Mouse (Mus musculus): Measurements from ENCODE around the gene Ptms.

Gene Ptms

DNA sequence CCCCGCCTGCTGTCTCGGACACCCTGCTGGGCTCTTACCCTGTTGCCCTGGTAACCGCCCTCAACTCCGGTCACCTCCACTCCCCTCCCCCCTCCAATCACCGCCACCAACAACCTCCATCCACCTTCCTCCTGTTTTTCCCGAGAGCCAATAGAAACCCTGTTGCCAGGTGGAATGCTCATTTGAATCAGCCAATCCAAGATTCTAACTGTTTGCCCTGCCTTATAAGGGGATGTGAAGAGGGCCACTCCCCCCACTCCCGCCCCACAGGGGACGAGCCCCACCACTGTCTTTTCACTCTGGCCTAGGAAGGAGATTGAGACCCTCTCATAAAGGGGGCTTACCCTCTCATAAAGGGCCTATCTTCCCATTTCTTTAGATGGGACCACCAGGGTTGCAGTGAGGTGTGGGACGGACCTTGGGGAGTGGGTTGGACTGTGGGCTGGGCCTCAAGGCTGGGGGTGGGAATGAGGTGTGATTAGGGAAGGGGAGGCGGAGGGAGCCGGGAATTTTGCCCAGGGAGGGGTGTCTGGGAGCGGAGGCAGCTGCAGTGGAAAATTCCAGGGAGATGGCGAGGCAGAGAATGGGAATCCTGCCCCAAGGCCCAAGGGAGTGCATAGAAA, at the start of gene Ptms:
Ptms (minus strand) TSS at position 409 of the 623 bp plus-strand sequence.
- DNase-seq = peak; percentile 95

DNA sequence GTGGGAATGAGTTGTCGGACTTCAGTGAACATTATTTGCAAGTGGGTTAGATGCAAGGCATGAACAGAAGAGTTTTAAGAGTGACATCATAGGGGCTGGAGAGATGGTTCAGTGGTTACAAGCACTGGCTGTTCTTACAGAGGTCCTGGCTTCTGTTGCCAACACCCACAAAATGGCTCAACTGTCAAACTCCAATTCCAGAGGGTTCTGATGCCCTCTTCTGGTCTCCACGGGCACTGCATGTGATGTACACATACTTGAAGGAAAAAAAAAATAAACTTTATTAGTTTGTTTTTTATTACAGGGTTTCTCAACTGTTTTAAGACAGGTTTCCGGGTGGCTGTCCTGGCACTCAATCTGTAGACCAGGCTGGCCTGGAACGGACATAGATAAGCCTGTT, 47.9 kb upstream of the Ptms start:
- peak; percentile 68 for DNase-seq

DNA sequence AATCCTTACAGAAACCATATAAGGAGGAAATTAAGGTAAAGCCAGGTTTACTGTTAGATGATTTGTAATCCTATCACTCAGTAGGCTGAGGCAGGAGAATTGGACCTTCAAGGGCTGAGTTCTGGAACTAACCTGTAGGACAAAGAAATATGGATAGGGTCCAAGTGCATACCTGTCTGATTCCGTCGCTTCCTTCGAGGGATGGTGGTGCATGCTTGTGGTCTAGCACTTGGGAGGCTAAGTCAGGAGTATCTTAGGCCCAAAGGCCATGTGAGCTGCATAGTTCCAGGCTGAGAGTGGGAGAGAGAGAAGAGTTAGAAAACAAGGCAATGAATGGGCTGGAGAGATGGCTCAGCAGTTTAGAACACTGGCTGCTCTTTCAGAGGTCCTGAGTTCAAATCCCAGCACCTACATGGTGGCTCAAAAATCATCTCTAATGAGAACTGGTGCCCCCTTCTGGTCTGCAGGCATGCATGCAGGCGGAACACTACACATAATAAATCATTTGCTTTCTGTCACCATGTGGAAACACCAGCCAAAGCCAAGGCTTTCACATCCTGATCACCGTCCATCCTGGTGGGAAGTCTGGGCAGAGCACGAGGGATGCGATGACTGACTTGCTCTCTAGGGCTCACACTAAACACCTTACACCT, 46.7 kb upstream of the Ptms start:
- DNase-seq = no peak

DNA sequence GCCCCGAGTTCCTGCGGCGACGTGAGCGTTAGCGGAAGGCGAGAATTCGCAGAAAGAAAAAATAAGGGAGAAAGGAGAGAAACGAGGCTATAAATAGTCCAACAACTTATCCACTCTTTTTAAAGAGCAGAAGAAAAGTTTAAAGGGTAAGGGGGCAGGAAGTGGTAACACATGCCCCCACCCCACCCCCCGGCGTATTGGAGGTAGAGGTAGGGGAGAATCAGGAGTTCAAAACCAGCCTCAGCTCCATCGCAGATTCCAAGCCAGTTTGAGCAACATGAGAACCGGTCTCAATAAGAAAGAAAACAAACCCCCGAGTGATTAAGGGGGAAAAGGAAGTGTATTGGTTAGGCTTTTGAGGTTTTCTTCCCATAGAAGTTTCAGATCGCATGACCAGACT, 45.8 kb upstream of the Ptms start:
- no peak for DNase-seq

DNA sequence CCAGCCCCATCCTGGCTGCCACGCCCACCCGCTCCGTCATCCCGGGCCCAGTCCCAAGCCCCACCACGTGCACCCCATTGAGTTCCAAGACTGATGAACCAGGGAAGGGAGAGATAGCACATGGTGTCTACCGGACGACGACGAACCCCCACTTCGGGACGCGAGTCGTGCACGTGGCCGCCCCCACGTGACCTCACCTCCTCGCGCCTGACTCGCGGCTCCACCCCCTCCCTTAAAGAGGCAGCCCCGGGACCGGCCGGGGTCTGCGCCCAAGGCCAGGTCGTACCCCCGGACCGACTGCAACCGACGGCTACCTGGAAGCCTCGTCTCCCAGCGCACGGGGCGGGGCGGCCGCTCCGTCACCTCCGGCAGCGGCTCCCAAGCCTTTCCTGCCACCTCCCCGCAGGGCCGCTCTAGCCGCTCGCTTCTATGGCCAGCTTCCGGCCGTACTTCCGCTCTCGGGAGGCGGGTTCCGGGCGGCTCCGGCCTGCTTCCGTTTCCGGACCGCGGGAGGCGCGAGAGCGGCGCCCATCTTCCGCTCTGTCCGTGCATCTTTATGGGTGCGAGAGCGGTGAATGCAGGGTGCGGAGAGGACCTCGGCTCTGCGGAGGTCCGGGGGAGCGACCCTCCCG, 45.3 kb upstream of the Ptms start, which contains the start of gene Cops7a:
Cops7a (minus strand) TSS at position 451 of the 632 bp plus-strand sequence.
- peak; percentile 97 for DNase-seq

DNA sequence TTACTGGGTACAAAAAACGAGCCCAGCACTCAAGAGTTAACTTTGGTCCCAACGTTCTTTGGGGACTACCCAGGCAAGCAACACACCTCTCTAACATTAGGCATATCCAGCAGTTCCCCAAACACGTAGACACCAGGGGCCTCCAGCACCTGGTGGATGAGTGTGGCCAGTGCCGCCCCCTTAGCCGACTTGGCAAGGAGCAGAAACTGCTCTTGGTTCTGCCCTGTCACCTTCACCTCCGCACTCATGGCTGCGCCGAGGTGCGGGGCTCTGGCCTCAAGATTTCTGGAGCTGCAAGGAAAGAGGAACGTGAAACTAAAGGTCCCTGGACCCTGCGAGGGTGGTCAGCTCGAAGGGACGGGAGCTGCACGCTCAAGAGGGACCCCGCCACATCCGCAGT, 44.7 kb upstream of the Ptms start:
- DNase-seq = no peak

DNA sequence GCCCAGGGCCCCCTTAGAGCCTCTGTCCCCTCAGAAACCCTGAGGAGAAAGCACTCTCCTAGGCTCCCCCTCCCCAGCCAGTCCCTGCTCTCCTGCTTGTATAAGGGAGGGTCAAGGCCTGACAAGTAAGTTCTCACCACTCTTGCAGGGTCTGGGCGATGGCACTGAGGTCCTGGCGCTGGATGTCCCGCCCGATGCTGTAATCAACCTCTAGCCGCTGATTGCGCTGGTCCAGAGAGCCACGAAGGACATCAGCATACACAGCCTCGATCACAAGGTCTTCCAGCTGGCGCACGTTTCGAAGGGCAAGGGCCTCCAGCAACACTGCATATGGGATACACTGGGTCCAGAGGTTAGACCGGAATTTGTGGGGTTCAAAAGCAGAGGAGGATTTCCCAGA, 41.1 kb upstream of the Ptms start:
- no peak for DNase-seq

DNA sequence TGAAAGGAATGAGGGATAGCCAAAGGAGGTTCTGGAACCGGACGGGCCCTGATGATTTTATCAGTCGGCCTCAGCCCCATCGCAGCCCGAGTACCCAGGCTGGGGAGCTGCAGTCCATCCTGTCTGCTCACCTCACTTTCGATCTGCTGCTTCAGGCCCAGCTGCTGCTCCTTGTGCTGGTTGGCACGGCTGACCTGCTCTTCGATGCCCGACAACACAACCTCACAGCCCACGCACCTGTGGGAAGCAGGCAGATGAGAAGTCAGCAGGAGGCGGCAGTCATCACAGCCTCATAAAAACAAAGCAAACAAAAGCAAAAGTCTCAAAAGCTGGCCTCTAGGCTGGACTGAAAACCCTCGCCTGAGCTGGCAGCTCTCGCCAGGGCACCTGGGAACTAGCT, 40.1 kb upstream of the Ptms start:
- no peak for DNase-seq

DNA sequence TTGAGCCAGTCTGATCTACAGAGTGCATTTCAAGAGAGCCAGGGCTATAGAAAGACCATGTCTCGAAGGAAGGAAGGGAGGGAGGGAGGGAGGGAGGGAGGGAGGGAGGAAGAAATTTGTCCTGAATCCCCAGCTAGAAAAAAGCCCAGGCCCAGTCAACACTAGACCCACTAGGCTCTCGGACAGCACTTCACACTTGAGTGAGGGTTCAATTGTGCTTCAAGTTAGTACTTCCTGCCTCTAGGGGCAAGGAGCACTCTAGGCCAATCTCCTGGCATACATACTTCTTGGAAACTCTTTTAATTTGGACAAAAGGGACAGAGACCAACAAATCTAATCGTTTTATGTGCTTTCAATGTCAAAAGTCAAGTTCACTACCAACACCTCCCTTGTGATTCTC, 38.2 kb upstream of the Ptms start:
- no peak for DNase-seq

DNA sequence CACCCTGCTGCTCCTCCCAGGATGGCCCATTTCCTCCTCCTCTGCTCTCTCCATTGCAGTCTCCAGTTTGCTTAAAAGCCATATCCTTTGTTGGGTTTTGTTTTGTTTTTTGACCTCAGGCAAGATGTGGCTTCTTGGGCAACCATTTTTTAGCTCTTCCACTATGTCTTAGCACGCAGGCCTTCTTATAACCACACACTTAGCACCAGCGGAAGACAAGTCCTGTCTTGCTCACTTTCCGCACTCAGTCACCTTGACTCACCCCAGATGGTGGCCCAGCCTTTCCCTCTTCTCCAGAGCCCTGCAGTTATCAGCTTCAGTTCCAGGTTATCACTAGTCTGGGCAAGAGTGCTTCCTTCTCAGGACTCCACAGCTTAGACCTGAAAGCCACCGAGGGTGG, 35.3 kb upstream of the Ptms start:
- DNase-seq = no peak

DNA sequence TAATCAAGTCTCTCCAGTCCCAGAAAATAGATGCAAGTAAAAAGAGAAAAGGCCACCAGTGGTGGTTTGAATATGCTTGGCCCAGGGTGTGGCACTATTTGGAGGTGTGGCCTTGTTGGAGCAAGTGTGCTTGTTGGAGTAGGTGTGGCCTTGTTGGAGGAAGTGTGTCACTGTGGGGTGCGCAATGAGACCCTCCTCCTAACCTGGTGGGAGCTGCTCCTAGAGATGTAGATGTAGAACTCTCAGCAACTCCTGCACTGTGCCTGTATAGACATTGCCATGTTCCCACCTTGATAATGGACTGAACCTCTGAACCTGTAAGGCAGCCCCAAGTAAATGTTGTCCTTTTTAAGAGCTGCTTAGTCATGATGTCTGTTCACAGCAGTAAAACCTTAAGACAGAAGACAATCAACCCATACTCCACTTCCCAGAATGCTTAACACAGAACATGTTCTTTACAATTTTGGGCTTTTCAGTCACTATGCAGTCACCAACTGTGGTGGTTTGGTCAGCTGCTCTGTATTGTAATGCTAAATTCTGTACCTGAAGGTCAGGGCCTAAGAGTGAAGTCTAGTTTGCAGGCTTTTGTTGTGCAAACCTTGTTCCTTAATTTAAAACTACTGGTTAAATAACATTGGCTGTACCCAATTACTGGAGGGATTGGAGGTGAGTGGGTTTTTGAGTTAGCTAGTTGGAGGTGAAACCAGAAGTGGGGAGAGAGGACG, 34.2 kb upstream of the Ptms start:
- DNase-seq = no peak

DNA sequence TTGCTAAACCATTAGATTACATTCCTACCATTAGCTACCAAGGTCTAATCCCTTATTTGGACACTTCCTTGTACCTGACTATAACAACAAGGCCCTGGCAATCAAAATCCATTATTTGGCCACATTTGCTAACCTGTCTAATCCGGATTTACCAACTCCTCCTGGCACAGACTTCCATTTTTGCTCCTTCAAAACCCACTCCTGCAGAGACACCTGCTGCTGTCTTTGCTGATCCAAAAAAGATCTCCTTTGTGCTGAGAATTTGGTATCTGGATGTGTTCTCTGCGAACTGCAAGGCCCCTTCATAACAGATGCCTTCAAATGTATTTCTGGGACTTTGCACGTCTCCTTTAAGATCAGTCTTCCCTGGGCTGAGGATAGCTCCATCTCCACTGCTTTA, 23.6 kb upstream of the Ptms start:
- DNase-seq = no peak

DNA sequence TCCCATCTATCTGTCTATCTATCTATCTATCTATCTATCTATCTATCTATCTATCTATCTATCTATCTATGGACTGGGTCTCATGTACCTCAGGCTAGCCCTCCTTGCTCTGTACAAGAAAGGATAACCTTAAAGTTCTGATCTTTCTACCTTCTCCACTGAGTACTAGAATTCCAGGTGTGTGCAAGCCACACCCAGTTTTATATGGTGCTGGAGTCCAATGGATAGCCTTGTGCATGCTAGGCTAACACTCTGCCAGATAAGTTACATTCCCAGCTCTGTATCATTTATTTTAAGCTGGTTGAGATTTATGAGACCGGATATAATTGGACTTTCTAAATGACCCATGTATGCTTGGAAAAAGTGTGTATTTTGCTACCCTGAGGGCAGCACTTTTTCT, 21.8 kb upstream of the Ptms start:
- no peak for DNase-seq

DNA sequence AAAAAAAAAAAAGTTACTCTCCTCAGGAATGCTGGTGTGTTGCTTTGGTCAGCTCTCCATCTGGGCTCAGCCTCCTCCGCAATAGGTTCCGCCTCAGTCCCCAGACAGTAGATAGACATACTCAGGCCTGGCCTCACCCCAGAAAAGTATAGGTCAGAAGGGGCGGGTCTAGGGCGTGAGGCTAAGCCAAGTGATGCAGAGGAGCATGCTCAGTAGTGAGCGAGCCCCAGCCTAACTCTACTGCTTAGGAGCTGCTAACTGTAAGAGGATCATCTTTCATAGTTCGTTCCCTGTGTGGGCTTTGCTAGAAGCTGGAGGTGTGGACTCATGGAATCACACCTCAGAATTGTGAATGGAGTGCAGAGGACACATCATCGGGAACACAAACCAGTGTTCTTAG, 18.7 kb upstream of the Ptms start:
- DNase-seq = no peak

DNA sequence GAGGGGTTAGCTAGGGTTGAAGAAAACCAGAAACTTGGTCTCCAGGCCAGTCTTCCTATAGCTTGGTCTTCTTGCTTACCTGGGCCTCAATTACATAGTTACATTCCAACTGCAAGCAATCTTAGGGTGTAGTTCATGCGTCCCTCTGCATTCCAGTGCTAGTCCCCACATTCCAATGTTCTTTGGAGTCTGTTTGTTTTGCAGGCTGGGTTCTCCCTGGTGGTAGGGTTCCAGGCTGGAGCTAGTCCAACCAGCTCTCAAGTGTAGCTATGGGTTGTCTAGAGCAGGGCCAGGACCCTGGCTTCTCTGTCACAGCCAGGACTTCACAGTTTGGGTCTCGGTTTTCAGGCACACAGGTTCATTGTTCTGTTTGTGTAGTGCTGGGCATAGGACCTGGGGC, 17.6 kb upstream of the Ptms start:
- DNase-seq = no peak

DNA sequence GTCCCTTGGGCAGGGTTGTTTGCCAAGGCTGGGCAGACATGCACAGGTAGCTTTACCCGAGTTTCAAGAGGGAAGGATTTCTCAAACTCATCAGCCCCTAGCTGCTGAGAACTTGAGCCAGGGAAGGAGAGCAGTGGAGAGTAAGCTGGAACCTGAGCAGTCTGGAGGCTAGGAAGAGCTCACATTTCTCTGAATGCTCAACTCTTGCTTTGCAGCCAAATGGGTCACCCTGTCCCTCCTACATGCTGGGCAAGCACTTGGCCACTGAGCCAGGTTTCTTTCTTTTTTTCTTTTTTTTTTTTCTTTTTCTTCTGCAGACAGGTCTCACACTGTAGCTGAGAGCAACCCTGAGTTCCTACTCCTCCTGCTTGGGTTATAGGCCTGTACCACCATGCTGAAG, 16.8 kb upstream of the Ptms start:
- no peak for DNase-seq

DNA sequence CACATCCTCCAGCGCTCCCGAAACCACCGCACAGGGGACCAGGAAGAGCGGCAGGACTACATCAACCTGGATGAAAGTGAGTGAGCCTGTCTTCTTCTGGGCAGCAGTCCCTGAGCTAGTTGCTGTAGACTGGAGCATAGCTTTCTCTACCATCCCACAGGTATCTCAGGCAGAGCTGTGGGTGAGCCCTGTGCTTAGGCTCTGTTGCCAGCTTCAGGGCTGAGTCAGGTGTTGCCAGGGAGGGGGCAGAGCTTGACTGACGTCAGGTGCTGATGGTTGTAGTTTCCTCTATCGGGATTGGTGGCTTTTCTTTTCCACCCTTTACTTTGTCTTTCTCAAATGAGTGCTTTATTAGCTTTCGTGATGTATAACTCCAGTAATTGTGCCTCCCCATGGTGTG, 14.8 kb upstream of the Ptms start:
- DNase-seq = no peak

DNA sequence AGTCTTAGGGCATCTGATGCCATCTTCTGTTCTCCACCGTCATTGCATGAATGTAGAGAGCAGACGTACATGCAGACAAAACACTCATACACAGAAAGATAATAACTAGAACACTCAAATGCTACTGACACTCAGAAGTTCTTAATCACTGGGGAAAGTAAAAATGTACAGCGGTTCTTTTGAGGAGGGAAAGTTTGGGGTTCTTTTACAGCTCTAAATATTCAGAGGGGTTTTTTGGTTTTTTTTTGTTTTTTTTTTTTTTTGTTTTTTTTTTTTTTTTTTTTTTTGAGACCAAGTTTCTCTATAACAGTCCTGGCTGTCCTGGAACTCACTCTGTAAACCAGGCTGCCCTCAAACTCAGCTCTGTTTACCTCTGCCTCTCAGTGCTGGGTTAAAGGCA, 13.2 kb upstream of the Ptms start:
- no peak for DNase-seq

DNA sequence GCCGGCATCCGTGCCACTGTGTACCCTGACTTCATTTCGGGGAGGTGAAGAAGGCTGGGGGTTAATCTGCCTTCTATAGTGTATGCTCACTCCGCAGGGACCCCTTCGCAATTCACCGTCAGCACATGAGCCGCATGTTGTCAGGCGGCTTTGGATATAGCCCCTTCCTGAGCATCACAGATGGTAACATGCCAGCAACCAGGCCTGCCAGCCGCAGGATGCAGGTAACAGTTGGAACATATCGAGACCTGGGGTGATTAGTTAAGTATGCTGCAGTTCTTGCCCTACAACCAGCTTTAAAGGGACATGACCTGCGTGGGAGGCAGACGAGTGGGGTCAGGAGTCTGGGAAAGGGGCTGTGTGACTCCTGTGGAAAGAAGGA, 12.4 kb upstream of the Ptms start:
- no peak for DNase-seq

DNA sequence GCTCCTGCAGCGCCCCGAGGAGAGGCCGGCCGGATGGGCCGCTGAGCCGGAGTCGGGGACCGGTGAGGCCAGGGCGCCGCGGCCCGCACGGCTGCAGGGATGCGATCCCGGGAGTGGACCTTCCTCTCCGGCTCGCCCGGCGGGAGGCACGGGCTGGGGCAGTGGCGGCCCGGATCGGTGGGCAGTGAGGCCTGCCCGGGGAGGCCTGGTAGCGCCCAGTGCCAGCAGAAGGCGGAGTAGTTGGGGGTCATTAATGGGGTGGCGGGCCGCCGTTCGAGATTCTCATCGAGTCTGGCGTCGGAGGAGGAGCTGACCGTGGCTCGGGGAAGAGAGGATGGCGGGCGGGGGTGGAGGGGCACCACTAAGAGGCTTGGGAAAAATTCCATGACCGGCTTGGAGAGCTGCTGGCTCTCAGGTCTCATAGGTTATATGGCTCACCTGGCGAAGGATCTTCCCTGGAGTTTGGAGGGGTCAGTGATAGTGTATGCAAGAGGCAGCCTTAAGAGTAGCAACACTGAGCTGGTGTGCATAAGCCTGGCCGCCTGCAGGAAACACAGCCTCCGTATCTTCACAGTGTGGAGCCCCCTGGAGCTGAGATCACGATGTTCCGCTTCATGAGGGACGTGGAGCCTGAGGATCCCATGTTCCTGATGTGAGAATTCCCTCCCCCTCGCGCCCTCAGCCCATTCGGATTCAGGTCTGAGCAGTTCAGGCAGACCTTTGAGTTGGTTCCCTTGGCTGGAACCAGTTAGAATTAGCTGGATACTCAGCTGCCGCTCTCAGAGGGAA, 11.8 kb upstream of the Ptms start:
- DNase-seq = no peak

DNA sequence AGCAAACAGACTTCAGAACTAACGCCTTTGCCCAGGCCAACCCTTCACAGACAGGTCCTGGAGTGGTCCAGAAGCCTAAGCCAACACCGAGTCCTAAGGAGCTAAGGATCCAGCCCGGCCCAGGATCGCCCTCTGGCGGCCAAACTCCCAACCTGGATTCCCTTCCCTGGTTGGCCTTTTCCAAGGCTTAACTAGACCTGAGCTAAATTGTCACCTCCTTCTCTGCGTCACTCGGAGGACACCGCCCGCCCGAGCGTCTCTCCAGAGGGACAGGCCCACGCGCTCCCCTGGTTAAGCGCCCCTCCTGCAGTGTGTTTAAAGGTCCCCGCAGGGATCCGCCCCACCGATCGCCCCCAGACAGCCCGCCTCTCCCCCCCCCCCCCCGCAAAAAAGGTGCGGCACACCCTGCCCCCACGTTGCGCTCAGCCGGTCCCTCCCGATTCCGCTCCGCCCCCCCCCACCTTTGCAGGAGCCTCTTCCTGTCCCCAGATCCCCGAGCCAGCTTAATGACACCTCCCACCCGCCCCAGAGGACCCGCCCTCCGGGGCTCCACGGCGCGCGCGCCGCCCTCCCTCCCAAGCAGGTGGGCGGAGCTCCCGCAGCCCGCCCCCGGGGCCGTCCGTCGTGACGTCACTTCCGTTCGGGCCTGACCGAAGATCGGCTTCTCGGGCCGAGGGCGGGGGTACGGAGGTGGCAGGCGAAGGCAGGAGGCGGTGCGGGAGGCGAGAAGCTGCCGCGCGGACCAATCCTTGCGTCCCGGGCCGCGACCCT, 11.0 kb upstream of the Ptms start, which contains the start of gene Mlf2:
Mlf2 (plus strand) TSS at position 633 of the 771 bp plus-strand sequence.
- peak; percentile 100 for DNase-seq

DNA sequence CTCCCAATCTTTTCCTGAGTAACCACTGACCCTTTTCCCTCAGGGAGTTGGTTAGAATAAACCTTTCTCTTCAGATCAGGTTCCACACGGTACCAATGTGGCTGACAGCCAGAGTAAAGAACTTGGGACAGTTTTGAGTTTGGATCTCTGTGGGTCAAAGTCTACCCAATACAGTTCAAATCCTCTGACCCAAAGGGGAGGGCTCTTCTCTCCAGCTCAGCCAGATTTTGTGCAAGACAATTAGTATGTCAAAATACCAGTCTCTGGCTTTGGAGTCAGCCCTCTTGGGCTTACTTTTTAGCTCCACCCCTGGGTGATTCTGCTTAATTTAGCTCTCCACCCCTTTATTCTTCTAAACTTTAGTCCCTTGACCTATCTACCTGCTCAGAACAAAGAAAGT, 10.3 kb upstream of the Ptms start:
- no peak for DNase-seq

Measured in lung, postnatal 14 days (tissue).